ENCODE assay signal across 26 mouse cellular contexts in genomic region chr13:113213865-113214264, GRCm38 (mm10). TPM values are rescaled to one million over a fixed set of nuclear protein-coding genes. Genes with fewer than 3 reads are reported as not detected.
"Had no signal": no experiment of that assay in that cellular context is flagged by ENCODE, and none has a peak within 500 bp of the region (broad histone marks: within the 10 kb centered on the region; RNA-seq: fewer than 3 reads in every experiment).

No protein-coding gene starts in this region.

- H3K4me2 ChIP-seq: lung, embryonic 15.5 days; midbrain, embryonic 12.5 days; neural tube, embryonic 13.5 days; neural tube, embryonic 15.5 days; stomach, embryonic 15.5 days had no signal

- H3K27ac ChIP-seq: lung, embryonic 15.5 days; macrophage; midbrain, embryonic 10.5 days; midbrain, embryonic 12.5 days; neural tube, embryonic 13.5 days; neural tube, embryonic 15.5 days; stomach, embryonic 15.5 days; stomach, postnatal 0 days had no signal

- H3K9me3 ChIP-seq: lung, embryonic 15.5 days; midbrain, embryonic 10.5 days; midbrain, embryonic 12.5 days; neural tube, embryonic 13.5 days; neural tube, embryonic 15.5 days; stomach, embryonic 15.5 days had no signal

- H3K4me1 ChIP-seq: midbrain, embryonic 12.5 days; neural tube, embryonic 13.5 days; stomach, embryonic 15.5 days had no signal

- H3K4me3 ChIP-seq: lung, embryonic 15.5 days; midbrain, embryonic 10.5 days; midbrain, embryonic 12.5 days; myocyte; neural tube, embryonic 13.5 days; neural tube, embryonic 15.5 days; stomach, embryonic 15.5 days had no signal

- H3K27me3 ChIP-seq: midbrain, embryonic 12.5 days had no signal

- DNase-seq: liver, postnatal 0 days; lung, adult 2 months; lung, postnatal 14 days; lung, postnatal 36 days; midbrain, embryonic 14.5 days; retina, postnatal 1 day; right cerebral cortex, adult 18-20 months; right cerebral cortex, postnatal 25 days; right cerebral cortex, postnatal 4 days; thymus, adult 2 months; thymus, postnatal 25 days; thymus, postnatal 4 days had no signal

- H3K36me3 ChIP-seq: lung, embryonic 15.5 days; midbrain, embryonic 10.5 days; midbrain, embryonic 12.5 days; neural tube, embryonic 13.5 days; neural tube, embryonic 15.5 days; stomach, embryonic 15.5 days had no signal

- H3K9ac ChIP-seq: liver, postnatal 0 days; lung, embryonic 15.5 days; midbrain, embryonic 12.5 days; neural tube, embryonic 13.5 days; neural tube, embryonic 15.5 days; stomach, embryonic 15.5 days had no signal

- ATAC-seq: liver, postnatal 0 days; lung, postnatal 0 days; midbrain, embryonic 16.5 days had no signal

RNA-seq across cellular contexts. Expression of gene Esm1, which starts 4.4 kb away (rescaled TPM):
- total RNA-seq: megakaryocyte progenitor cell, adult 5-6 weeks; megakaryocyte-erythroid progenitor cell, adult 5-6 weeks had no signal
- polyA plus RNA-seq: macrophage, myocyte had no signal

RNA-seq across cellular contexts. Expression of gene Gzmk, which starts 11.8 kb away (rescaled TPM):
- total RNA-seq: megakaryocyte progenitor cell, adult 5-6 weeks; megakaryocyte-erythroid progenitor cell, adult 5-6 weeks had no signal
- polyA plus RNA-seq: liver, postnatal 0 days; lung, embryonic 15.5 days; lung, postnatal 0 days; macrophage; midbrain, embryonic 10.5 days; midbrain, embryonic 12.5 days; midbrain, embryonic 14.5 days; myocyte; neural tube, embryonic 11.5 days; neural tube, embryonic 13.5 days; neural tube, embryonic 15.5 days; stomach, embryonic 15.5 days; stomach, postnatal 0 days had no signal
